Mouse (Mus musculus) left cerebral cortex, postnatal 10 days (tissue): Measurements from ENCODE around the gene Tmem267. TPM values are rescaled to one million over a fixed set of nuclear protein-coding genes. Genes with fewer than 3 reads are reported as not detected.
"Not testable (repeated sequence)": the region's sequence is repeated elsewhere in the genome, so short reads cannot be mapped to it uniquely, and the experiment has no call there.

ENCODE experiments used
- DNase-seq, 2 experiments: peaks; one replicate each; pipeline ENCODE4 v3.0.0; 2021 to 2022; ENCODE audit warnings: low spot score in 2 of 2, mixed read lengths in 1 of 2; ENCODE audit errors: extremely low spot score in 1 of 2
- intact Hi-C: fragments of 180-260 bp; cut with DNase I; formaldehyde crosslinking; loops from one replicate; pipeline ENCODE4 v1.15.1; 2025
- total RNA-seq, 2 experiments: library from RNA; stranded (reverse); gene quantifications; 2 replicates each; pipeline ENCODE4 v1.2.3; 2021

The Tmem267 gene
- 10 to 100 TPM; 24.9 to 26.9 TPM for total RNA-seq

GRCm38 (mm10) chr13:119487880-119488580 is at the start of gene Tmem267, which contains the start of gene 3110070M22Rik:
Gene Tmem267, plus strand, starts transcription at chr13:119488039.
Gene 3110070M22Rik, minus strand, starts transcription at chr13:119488383.
- peak; percentile 67 to 93 for DNase-seq
- intact Hi-C loops = no loop called here

GRCm38 (mm10) chr13:119442244-119442643 is 45.6 kb upstream of the Tmem267 start:
- intact Hi-C loops = no loop called here
- DNase-seq = no peak

GRCm38 (mm10) chr13:119453563-119453962 is 34.3 kb upstream of the Tmem267 start:
- DNase-seq = no peak
- intact Hi-C loops = no loop called here

- intact Hi-C loops = no loop called here
- DNase-seq = no peak
Measured at GRCm38 (mm10) chr13:119455082-119455481, 32.8 kb upstream of the Tmem267 start.

GRCm38 (mm10) chr13:119456342-119456741 is 31.5 kb upstream of the Tmem267 start:
- no peak for DNase-seq
- intact Hi-C loops = no loop called here

GRCm38 (mm10) chr13:119461900-119462595 is 25.8 kb upstream of the Tmem267 start:
- intact Hi-C loops = no loop called here
- no peak for DNase-seq

- intact Hi-C loops = no loop called here
- peak; percentile 79 to 92 for DNase-seq
Measured at GRCm38 (mm10) chr13:119462596-119463560, 25.0 kb upstream of the Tmem267 start, which contains the start of gene 4833420G17Rik. Gene 4833420G17Rik, plus strand, starts transcription at chr13:119462768.

- no peak for DNase-seq
- intact Hi-C loops = no loop called here
Measured at GRCm38 (mm10) chr13:119476631-119477030, 11.2 kb upstream of the Tmem267 start.

GRCm38 (mm10) chr13:119477789-119478188 is 10.1 kb upstream of the Tmem267 start:
- DNase-seq = no peak
- intact Hi-C loops = no loop called here

GRCm38 (mm10) chr13:119487354-119487753 is 485 bp upstream of the Tmem267 start:
- intact Hi-C loops = no loop called here
- DNase-seq = no peak

GRCm38 (mm10) chr13:119492083-119492482 is 4.2 kb downstream of the Tmem267 start:
- intact Hi-C loops, DNase-seq: not testable (repeated sequence)

GRCm38 (mm10) chr13:119494938-119495337 is 7.1 kb downstream of the Tmem267 start:
- DNase-seq, intact Hi-C loops: not testable (repeated sequence)

GRCm38 (mm10) chr13:119596321-119597211 is 108.7 kb downstream of the Tmem267 start:
- peak in 1 of 2 experiments; percentile 67 for DNase-seq
- intact Hi-C loops = not testable (repeated sequence)

GRCm38 (mm10) chr13:119598466-119598865 is 110.6 kb downstream of the Tmem267 start:
- DNase-seq = peak in 1 of 2 experiments; percentile 47

GRCm38 (mm10) chr13:119599066-119599465 is 111.2 kb downstream of the Tmem267 start:
- intact Hi-C loops = not testable (repeated sequence)
- peak in 1 of 2 experiments; percentile 57 for DNase-seq

More at GRCm38 (mm10) chr13:119598466-119598865, 110.6 kb downstream of the Tmem267 start:
- intact Hi-C loops = not testable (repeated sequence)

GRCm38 (mm10) chr13:119599498-119599897 is 111.7 kb downstream of the Tmem267 start:
- intact Hi-C loops, DNase-seq: not testable (repeated sequence)

GRCm38 (mm10) chr13:119600166-119600565 is 112.3 kb downstream of the Tmem267 start:
- intact Hi-C loops = not testable (repeated sequence)
- peak in 1 of 2 experiments; percentile 79 for DNase-seq
